Mouse (Mus musculus) gastrocnemius, postnatal 25 days (tissue): Measurements from ENCODE around the gene Ccdc14. TPM values are rescaled to one million over a fixed set of nuclear protein-coding genes. Genes with fewer than 3 reads are reported as not detected.
"Not testable (repeated sequence)": the region's sequence is repeated elsewhere in the genome, so short reads cannot be mapped to it uniquely, and the experiment has no call there.

Experiments used
- DNase-seq: peaks from one replicate; pipeline ENCODE4 v3.0.0; 2022
- long read RNA-seq, 2 experiments: library from polyadenylated mRNA; stranded (forward); transcript quantifications; one replicate each; pipeline ENCODE4 v2.0.0; 2021
- total RNA-seq, 2 experiments: library from RNA; stranded (reverse); gene quantifications; 1 replicate in 1 of 2; 2 replicates in 1 of 2; pipeline ENCODE4 v1.2.3; 2021

The Ccdc14 gene
- total RNA-seq, result 1 to 10 TPM; 1.4 to 1.8 TPM
- long read RNA-seq, experiment 1, partial matches to known transcripts, result 1 of 1 reads
- long read RNA-seq, experiment 1, other reads (novel, unspliced or antisense), result 0 of 1 reads
- long read RNA-seq, experiment 2, full-length matches to known transcripts, result 2 of 4 reads
- long read RNA-seq, experiment 2, partial matches to known transcripts, result 2 of 4 reads
- long read RNA-seq, experiment 2, other reads (novel, unspliced or antisense), result 0 of 4 reads

DNA sequence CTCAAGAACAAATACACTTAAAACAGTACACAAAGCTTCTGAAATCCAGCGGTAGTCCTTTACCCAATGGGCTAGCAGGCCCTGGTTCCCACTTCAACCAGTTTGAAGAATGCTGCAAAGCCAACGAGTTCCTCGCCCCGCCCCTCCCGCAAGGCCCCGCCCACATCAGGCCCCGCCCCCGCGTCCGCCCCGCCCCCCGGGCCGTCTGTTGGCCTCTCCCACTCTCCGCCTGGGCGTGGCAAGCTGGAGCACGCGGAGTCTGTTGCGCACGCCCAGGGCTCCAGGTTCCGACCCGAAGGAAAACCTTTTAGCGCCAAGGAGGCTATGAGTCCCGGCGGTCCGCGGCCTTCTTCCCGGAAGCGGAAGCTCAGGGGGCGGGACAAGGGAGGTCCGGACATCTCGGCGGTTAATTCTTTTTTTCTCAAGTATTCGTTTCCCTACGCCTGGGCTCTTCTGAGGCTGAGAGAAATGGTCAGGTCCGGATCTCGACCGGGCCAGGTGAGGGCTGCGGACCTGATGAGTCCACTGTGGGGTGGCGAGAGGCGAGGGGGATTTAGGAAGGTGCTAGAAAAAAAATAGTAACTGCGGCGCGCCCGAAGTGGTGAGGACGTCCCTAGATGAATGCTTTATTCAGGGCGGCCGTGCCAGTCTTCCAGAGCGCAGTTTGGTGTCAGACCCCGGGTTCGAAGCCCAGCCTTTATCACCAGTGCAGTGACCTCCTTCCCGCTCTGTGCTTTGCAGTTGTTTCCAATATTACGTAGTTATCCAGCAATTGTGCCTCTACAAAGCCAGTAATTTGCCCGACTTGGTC lies at the start of gene Ccdc14:
Gene Ccdc14 (plus strand): TSS at position 283 of the 811 bp plus-strand sequence.
- DNase-seq, result peak; percentile 85

DNA sequence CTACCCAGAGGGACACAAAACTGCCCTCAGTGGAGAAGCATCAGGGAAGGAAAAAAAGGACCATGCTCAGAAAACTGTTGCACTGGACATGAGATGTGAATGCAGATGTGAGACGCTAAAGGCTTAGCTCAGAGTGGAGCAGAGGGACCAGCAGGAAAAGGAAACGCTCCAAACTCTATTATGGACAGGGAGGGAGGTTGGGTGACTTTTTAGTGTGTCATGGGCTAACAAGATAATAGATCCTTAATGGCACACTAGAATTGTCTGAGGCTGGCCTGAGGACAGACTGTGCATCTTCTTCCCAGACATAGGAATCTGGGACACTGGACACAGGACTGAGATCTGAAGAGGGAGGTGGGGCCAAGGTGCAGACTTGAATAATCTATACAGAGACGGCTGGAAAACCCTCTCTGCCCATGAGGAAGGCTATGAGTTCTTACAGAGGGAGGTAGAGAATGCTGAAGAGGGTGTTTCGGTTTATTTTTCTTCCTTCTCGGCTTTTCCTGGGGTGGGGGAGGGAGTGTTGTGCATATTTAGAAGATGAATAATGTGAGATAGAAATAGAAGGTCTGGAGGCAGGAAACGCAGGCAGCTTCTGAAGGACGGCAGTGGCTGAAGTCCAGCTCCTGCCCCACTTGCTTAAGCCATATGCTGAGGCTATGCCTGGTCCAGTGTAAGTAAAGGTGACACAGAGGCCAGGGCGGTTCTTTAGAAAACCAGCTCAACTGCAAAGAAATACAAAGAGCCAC lies 46.7 kb upstream of the Ccdc14 start:
- DNase-seq, result no peak

DNA sequence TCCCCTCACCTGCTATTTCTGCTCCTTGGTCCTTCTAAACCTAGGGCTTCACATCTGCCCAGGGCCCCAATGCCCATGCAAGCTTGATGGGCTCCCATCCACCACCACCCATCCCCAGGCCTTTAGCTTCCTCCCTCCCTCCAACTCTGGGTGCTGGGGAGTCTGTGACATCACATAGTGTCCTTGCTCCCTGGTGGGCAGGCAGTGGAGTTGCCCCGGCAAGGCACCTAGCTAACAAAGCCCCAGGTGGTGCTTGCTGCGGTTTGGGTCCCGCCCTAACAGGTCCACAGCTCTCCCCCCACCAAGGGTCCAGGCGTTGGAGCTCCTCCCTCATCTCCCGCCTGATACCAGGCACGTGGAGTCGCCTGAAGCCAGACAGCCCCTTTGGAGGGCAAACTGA lies 40.8 kb upstream of the Ccdc14 start, which contains the start of gene Ropn1:
Gene Ropn1 (plus strand): TSS at position 301 of the 400 bp plus-strand sequence.
- no peak for DNase-seq

DNA sequence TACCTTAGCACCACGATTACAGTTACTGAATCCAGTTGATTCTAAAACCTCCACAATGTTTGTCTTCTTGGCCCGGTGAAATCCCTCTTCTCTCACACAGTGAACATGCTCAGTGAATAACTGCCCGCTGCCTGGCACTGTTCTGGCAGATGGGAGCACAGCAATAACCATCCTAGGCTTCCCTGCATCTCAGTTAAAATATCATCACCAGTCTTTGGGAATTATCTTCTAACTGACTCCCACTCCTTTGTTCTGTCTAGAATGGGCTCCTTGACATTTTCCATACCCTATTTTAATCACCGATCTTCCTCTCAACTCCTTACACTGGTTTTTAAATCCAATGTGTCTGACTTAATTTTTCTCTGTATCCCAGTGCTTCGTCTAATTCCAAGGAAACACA lies 37.4 kb upstream of the Ccdc14 start:
- no peak for DNase-seq

DNA sequence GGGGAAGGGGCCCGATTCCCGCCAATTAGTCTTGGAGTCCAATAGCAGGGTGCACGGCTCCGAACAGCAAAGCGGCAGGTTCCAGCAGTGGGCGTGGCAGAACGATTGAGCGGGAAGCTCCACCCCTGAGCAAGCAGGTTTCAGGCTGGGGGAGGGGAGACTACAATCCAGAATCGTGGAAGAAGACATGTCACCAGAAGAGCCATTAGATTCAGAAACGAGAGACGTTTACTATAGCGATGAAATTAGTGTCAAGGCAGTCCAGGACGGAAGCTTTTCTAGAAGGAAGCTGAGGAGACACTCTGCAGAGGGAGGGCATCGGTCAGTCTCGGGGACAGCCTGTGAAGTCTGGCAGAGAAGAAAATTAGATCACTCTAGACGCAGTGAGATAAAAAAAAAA lies 32.9 kb upstream of the Ccdc14 start:
- not testable (repeated sequence) for DNase-seq

DNA sequence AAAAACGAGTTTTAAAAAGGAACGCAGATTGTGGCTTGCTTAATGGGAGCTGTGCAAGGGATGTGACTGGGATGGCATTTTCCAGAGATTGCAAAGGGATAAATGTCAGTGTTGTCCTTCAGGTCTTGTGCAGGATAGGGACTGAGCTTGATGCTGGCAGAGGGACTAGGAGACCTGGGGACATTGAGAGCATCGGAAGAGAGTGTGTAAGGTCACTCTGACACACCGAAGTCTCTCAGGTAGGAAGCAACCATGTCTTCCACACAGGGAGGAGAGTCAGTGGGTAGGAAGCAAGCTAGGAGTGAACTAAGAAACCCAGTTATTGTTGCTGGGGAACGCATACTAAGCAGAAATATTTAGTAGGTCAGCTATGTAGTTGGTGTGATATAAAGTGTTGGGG lies 32.4 kb upstream of the Ccdc14 start:
- no peak for DNase-seq

DNA sequence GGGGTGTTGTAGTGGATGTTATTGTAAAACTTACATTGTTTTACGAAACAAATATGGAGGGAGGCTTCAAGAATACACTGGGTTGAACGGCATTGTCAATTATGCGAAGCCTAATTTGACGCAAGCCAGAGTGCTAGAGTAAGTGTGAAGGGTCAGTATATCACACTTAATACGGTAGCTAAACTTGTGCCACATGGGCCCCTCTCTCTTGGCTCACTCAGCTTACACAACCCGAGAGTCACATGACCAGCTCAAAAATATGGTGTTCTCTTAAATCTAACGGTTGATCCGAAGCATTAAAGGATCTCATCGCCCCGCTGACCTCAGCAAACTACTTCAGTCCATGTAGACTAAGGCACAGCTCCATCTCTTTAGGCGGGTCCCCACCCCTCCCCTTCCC lies 32.0 kb upstream of the Ccdc14 start:
- no peak for DNase-seq

DNA sequence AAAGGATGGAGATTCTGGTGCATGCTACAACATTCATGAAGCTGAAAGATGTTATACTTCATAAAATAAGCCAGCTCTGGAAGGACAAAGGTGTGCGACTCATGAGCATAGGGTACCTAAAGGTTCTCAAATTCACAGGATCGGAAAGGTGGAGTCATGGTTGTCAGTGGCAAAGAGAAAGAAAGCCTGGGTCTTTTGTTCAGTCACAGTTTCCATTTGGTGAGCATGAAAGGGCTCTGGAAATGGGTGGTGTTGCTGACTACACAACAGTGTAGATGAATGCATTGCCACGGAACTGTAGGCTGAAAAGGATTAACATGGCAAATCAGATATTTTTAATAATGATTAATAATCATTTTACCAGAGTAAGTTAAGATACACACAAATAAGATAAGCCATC lies 25.9 kb upstream of the Ccdc14 start:
- DNase-seq, result no peak

DNA sequence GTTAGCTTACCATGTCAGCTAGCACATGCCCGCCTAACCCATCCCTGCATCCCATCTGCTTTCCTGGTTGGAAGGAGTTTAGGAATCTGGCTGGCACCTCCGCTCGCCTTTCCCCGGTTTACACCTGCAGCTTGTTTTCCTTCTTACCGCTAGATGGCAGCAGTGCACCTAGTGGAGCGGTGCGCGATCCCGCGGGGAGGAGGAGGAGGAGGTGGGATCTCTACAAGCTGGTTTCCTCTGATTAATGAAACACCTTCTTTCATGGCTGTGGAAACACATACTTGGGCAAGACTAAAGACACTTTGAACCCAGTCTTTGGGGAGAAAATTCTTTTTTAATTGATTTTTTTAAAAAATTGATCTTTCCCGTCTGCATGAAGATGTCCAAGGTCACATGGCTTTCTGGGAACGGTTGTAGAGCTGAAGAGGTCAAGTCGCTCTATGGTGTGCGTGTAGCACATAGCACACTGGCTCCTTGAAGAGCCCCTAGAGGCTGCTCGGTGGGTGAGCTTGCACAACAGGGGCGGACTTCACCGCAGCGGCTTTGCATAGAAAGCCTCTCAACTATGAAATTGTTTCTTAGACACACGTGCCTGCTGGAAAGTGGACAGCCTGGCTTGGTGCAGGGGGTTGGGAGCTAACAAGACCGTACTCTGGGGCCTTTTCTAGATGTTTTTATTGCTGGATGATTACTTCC lies 23.2 kb upstream of the Ccdc14 start:
- DNase-seq, result peak; percentile 44

DNA sequence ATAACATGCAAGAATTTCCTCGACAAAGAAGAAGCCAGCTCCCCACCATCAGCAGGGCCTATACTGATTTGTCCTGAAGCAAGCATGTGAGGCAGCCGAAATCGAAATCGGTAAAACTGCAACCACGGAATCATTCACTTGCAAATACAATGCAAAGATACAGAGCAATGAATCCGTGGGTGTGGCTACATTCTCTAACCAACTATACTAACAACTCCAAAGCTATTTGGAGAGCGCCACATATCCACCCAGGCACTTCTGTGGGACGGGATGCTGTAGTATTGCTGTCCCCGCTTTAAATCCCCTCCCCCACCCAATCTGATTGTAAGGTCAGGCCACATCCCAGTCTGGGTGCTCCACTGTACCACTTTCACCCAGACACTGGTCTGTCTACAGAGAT lies 22.1 kb upstream of the Ccdc14 start:
- DNase-seq, result no peak

DNA sequence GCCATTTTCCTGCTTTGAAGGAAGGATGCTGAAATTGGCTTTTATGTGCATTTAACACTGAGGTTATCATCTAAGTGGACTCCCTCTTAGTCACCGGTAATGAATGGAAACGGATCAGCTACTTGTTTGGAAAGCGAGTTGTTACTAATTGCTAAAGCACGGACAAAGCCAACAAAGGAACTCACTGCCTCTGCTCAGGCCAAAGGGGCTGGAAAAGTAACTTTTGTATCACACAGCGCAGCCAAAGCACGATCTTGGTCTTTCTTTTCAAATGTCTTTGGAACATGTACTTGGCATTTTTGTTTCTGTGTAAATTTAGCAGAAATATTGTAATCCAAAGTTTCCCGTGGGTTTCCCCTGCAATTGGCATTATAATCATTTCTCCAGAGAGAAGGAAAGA lies 18.4 kb upstream of the Ccdc14 start:
- peak; percentile 12 for DNase-seq

DNA sequence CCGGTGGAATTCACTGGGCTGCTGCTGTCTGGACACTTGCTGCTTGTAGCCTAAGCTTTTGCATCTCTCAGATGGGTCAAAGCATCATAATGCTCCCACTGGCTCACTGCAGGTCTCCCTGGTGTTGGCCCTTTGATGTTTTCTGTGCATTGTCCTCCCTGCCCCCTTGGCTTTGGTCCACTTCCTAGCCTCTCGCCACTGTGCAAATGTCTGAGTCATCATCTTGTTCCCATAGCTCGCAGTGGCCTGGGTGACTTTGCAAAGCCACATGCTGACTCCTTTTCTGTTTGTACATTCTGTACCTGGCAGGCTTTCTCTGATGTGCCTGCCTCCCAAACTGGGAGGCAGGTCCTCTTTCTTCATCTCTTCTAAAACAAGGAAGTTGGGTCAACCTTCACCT lies 17.6 kb upstream of the Ccdc14 start:
- DNase-seq, result no peak

DNA sequence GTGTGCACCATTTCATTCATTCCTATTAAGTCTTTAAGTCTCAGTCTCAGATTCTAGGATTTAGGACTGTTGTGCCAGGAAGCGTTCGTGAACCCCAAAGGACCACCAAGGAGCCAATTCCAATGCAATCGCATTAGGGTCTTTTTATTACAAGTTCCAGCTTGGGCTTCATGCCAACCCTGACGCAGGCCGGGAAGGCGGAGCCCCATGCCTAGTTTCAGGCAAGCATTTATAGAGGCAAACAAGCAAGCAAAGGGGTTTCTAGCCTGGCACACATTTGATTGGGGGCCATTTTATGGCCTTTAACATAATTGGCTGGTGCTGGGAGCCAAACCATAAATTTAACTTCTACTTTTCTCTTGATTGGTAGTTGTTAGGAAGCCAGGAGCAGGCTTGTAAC lies 16.1 kb upstream of the Ccdc14 start:
- no peak for DNase-seq

DNA sequence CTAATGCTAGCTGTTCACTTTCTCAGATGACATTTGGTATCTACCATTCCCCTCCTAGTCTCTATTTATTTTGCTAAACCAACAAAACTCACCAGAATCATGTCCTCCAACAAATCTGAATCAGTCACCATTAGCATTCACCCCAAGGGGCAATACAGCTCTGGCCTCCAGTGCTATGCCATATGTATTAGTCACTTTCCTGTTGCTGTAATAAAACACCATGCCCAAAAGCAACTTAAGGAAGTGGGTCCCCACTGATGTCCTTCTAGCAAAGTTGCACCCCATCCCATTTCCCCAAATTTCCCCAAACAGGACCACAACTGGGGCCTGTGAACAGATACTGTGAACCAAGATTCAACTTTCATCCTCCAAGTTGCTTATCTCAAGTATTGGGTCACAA lies 8.6 kb upstream of the Ccdc14 start:
- no peak for DNase-seq

DNA sequence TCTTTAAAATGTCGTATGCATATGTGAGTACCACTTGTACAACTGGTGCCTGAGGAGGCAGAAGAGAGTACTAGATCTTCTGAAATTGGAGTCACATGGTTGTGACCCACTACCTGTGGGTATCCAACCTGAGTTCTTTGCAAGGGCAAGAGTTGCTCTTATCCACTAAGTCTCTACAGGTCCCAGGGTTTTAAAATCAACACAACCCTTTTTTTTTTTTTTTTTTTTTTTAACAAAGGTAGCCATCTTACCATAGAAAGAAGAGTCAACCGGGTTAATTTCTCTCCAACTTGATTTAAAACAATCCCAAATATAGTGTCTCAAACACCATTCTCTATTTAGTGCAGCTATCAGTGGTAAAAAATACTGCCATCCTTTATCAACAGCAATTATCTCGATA lies 537 bp upstream of the Ccdc14 start:
- DNase-seq, result no peak

DNA sequence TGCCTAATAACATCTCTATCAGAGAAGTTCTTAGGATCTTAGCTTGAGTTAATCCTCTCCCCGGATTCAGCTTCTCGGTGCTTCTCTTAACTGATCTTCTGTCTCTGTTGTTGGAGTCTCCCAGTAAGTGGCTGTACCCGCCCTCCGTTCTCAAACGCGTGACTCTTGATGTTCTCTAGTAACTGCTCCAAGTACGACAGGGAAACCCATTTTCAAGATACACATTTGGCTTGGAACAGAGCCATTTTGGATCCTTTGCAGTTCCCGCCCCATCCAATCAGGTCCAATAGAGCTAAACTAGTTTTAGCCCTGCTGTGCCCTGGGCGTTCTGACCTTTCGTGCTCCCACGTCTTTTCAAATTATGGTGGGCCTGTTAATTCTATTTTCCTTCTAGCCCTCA lies 740 bp downstream of the Ccdc14 start:
- no peak for DNase-seq

DNA sequence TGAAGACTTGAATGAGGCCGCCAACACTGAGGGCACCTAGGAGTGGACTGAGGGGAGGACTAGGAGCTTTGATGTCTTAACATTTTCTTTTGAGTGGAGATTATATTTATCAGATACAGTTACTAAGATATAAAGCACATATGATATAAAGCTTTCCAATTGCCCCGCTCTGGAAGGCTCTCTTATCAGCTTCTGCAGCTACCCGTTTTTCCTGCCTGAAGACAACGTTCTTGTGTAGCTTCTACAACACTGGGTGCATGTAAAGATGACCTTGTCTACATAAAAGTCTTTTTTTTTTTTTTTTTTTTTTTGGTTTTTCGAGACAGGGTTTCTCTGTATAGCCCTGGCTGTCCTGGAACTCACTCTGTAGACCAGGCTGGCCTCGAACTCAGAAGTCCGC lies 4.1 kb downstream of the Ccdc14 start:
- no peak for DNase-seq

DNA sequence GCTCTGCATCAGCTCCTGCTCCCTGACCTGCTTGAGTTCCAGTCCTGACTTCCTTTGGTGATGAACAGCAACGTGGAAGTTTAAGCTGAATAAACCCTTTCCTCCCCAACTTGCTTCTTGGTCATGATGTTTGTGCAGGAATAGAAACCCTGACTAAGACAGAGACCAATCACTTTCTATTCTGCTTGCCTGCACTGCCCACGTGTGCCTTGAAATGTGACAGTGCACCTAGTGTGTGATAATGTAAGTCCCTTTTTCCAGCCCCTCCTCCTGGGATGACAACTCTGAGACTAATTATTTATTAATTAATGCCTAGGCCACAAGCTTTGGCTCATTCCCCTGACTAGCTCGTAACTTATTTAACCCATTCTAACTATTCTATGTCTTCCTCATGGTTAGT lies 8.3 kb downstream of the Ccdc14 start:
- not testable (repeated sequence) for DNase-seq

DNA sequence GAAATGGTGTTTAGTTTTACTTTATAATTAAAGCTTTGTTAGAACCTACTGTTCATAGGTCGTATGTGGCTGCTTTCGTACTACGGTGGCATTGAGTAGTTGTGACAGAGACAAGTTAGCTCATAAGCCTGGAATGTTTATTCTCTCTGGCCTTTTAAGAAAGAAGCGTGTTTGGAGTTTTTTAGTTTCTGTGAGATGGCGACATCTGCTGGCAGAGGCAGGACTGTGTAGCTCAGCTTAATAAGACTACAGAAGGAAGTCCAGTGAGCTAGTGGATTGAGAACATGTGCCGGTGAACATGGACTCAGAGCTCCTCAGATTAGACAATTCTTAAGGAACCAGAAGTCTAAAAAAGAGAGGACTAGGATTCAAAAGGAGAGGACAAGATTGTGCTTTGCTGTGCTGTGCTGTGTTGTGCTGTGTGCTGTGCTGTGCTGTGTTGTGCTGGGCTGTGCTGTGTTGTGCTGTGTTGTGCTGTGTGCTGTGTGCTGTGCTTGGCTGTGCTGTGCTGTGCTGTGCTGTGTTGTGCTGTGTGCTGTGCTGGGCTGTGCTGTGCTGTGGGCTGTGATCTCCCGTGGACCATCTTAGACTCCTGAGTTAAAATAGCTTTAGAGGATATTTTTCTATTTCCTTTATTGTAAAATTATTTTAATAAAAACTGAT lies 9.9 kb downstream of the Ccdc14 start:
- peak; percentile 31 for DNase-seq

DNA sequence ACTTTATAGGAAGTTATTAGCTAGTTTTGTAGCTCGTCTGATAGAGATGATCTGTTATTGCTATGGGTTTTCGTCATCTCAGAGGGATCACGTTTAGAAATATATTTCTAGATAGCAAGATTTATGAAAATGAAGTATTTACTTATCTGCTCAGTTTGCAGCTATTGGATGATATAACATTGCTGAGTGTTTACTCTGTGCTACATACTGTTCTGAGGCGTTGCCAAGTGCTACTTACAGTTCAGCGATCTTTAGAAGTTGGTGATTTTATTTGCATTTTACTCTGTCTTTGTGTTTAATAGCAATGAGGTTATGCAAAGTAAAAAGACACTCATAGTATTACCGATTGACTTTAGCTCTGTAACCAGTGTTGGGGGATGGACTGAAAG lies 10.4 kb downstream of the Ccdc14 start:
- no peak for DNase-seq

DNA sequence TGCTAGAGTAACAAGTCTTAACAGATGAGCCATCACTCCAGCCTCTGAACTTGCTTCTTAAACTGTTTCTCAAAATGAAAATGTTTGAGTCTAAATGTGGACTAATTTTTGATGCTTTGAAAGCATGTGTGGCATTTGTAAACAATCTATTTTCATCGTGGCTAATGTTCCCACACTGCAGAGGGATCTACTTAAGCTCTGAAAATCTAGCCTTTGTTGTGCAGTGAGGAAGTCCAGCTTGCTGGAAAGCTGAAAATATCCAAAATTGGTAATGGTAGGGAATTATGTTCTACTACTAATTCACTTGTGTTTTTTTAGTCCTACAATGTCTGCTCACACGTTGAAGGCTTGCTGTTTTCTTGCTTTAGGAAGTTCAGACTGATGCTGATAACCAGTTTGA lies 15.6 kb downstream of the Ccdc14 start:
- DNase-seq, result no peak

DNA sequence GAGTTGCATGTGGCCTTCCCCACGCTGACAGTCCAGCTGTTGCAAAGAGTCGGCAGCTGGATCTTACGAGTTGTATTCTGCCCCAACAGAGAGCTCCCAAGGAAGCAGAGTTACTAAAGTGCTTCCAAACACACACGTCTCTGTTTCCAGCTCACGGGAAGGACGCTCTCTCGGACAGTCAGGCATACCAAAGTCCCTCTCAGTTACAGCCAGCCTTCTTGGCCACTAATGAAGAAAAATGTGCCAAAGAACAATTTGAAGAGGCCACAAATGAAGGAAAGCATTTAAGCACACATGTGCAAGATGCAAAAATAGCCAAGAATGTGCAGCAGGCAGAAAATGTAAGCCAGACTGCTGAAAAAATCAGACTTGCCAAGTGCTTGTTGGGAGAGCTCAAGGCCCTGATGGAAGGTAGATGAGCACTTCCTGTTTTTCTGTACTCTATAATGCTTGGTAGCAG lies 16.1 kb downstream of the Ccdc14 start:
- DNase-seq, result peak; percentile 52
